Mouse (Mus musculus) T-helper 2 cell (primary cell): ENCODE data around the gene Nrp2.

ENCODE experiments used
- in situ Hi-C: fragments of 300-600 bp; cut with MboI, MseI; formaldehyde crosslinking; loops from one replicate; pipeline ENCODE4 v1.15.1; 2025; ENCODE audit warnings: high pct_unique_total_duplicates

Gene Nrp2

DNA sequence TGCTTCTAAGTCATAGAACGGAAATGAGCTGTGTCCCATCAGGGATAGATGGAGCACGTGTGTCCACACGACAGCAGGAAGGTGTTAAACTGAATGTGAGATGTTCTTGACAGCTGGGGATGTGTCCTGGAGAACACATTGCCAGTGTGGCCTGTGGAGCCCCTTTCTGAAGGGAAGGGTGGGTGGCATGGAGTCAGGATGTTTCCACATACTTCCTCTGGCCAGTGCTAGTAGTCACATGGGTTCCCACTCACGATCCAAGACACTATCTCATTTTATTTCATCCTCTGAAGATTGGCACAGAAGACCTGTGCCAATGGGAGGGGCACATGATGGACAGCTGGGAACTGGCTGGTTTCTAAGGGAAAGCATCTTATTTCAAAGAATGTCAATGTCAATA, 75.8 kb downstream of the Nrp2 start:
- in situ Hi-C loops: no loop called here

DNA sequence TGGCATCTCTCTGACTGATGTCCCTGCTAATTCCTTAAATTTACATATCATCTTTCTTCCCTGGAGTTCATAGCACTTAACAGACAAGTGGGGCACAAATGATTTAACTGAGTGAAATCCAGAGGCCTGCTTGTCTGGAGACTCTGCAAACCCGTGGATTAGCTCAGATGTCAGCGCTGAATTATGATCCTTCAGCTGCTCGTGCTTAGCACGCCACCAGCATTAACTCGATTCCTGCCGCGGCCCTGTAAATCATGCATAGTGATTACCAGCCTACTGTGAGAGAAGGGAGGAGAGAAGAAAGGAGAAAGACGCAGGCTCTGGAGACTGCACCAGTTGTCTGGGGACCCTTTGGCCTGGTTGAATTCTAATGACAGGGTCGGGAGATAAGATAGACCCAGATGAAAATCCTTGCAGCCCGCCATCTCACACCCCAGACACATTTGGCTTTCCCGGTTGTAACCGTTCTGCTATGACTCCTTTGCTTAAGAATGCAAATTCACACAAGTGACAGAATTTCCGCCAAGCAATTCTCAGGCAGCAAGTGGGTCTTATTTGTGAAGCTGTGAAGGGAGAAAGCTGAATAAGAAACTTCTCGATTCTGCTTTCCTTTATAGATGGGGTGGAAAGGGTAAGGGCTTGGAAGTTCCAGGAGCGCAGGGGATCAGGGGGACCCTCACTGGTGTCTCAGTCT, 77.1 kb downstream of the Nrp2 start:
- in situ Hi-C loops: no loop called here

- in situ Hi-C loops: no loop called here
Measured at GRCm38 (mm10) chr1:62782155-62782554, 79.1 kb downstream of the Nrp2 start.

DNA sequence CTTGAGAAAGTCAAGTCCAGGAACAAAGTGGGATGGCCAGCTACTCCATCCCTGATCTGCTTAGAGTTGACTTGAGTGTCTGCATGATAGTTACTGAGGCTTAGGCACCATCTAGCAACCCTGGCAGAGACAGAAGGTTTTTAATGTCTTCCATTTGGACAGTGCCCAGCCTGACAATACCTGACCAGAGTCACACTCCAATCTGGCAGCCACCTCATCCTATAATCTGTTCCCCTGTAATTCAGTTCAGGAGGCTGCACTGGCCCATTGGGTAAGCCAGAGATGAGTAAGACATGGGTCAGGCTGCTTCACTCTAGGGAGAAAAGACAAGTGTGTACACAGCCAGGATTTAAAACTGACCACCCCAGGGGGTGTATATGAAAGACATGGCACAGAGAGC, 79.5 kb downstream of the Nrp2 start:
- in situ Hi-C loops: no loop called here

DNA sequence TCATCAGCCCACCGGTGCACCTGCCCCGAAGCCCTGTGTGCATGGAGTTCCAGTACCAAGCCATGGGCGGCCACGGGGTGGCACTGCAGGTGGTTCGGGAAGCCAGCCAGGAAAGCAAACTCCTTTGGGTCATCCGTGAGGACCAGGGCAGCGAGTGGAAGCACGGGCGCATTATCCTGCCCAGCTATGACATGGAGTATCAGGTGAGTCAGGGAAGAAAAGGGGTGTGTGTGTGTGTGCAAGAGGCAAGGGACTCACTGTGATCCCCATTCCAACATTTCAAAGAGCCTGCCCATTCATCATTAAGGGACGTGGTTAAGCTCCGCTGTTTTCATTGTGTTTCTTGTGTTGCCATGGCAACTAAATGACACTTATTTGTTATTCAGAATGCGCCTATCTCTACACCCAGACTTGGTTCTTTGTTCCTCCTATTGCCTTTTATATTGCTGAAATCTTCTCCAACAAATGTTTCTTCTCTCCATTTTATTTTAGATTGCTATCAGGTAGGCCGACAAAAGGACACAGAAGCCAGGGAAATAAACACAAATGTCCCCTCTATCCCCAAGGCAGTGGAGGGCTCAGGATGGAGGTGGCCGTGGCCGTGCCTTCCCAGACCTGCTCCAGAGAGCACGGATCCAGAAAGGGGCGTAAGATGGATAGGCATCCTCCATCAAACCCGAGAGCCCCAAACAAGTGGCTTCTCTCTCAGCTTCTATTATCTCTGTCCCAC, 80.4 kb downstream of the Nrp2 start:
- in situ Hi-C loops: no loop called here

- in situ Hi-C loops: no loop called here
Measured at GRCm38 (mm10) chr1:62784084-62784392, 81.0 kb downstream of the Nrp2 start.

DNA sequence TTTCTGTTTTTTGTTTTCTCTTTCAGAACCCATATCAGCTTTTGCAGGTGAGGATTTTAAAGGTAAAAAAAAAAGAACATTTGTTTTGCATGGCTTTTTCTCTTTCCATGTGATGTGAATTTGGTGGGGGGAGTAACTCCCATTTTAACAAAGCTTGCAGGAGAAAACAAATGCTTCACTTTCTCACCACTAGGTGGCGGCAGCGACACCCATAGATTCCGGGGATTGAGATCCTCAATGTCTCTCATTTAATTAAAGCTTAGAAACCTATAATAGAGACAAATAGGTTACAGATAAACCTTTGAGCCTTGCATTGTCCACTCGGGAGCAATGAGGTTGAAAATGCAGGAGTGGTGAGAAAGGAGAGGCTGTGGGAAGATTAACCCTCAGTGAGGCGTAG, 83.2 kb downstream of the Nrp2 start:
- in situ Hi-C loops: no loop called here

GRCm38 (mm10) chr1:62787546-62787945, 84.5 kb downstream of the Nrp2 start:
- in situ Hi-C loops: no loop called here

GRCm38 (mm10) chr1:62794223-62794895, 91.3 kb downstream of the Nrp2 start:
- in situ Hi-C loops: no loop called here

GRCm38 (mm10) chr1:62794896-62795255, 91.8 kb downstream of the Nrp2 start:
- in situ Hi-C loops: no loop called here

DNA sequence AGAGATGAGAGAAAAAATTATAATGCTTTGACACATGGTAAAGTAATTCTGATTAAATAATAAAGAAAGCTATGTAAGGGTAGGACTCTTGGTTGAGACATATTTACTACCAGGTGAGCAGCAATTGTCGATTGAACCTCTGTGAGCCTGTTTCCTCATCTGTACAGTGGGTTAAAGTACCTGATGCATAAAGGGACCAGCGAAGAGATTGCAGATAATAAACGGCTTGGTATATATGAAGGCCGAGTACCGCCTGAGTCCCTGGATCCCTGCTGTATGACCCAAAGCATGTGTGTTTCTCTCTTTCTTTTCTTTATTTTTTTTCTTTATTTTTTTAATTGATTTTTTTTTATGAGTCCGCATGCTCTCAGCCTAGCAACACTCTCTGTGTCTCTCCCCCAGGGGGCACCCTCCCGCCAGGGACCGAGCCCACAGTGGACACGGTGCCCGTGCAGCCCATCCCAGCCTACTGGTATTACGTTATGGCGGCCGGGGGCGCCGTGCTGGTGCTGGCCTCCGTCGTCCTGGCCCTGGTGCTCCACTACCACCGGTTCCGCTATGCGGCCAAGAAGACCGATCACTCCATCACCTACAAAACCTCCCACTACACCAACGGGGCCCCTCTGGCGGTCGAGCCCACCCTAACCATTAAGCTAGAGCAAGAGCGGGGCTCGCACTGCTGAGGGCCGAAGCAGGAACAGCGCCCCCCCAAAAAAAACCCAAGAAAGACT, 92.4 kb downstream of the Nrp2 start:
- in situ Hi-C loops: no loop called here

DNA sequence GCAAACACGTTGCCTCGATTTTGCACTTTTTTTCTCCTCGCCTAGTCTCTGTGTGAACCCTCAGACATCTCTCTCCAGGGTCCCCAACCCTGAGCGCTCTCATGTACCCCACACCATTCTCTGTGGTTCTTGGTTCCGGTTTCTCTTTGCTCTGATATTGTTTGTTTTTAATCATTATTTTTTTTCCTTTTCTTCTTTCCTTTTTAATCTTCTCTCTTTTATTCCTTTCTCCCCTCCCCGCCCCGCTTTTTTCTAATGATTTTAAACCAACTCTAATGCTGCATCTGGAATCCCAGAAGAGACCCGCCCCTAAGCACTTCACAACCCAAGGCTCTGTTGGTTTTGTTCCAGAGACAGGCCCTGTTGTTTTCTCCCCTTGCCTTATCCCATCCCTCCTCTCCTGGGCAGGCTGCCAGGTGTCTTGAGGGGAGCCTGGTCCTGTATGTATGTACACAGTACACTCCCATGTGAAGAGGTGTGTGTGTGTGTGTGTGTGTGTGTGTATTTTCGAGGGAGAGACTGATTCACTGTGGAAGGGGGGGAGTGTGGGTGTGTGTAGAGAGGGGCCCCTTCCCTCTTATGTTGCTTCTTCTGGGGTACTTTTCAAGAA, 93.1 kb downstream of the Nrp2 start:
- in situ Hi-C loops: no loop called here

DNA sequence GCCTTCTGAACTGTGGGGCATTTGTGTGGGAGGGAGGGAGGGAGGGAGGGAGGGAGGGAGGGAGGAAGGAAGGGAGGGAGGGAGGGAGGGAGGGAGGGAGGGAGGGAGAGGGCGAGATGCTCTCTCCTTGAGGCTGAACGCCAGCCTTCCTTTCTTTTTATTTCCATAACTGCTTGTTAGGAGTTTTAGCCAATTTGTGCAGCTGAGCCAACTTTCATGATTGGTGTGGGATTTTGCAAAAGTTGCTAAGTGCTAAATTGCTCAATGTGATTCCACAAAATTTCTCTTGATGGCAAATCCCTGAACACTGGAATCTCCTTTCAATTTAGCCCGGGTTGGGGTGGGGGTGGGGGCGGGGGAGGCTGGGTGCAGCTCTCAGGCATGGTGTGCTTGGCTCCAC, 96.3 kb downstream of the Nrp2 start:
- in situ Hi-C loops: no loop called here

DNA sequence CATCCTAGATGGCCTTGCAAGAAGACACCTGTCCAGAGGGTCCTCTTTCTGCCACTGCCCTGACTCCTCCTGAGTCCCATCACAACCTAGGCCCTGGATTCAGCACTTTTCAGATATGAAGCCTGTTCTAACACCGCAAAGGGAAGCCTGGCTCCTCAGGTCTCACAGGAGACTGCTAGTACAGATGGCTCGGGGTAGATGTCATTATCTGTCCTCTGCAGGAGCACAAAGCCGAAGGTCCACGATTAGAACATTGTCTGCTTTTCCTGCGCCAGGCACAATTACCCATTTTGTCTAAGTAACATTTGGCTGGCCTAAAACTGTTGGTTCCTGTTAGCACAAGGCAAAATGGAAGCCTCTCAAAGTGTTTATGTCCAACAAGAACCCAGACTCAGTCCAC, 97.3 kb downstream of the Nrp2 start:
- in situ Hi-C loops: no loop called here

GRCm38 (mm10) chr1:62801429-62801828, 98.3 kb downstream of the Nrp2 start:
- in situ Hi-C loops: no loop called here

- in situ Hi-C loops: no loop called here
Measured at GRCm38 (mm10) chr1:62801842-62802241, 98.8 kb downstream of the Nrp2 start.

DNA sequence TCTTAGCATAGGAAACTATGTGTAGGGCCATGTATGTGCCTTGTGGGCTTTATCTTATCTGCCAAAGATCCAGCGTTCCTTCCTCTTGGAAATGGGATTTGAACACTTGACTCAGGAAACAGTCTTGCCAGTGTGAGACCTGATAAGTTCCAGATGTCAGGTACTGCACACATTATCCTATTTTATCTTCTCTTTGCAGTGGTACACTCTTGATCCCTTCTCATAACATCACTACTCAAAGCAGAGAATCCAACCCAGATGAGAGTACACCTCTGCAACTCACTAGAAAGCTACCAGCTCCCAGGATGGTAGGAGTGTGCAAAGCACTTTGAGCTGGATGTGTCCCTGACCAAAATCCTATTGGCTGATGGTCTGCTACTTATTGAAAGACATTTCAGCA, 100.5 kb downstream of the Nrp2 start:
- in situ Hi-C loops: no loop called here

DNA sequence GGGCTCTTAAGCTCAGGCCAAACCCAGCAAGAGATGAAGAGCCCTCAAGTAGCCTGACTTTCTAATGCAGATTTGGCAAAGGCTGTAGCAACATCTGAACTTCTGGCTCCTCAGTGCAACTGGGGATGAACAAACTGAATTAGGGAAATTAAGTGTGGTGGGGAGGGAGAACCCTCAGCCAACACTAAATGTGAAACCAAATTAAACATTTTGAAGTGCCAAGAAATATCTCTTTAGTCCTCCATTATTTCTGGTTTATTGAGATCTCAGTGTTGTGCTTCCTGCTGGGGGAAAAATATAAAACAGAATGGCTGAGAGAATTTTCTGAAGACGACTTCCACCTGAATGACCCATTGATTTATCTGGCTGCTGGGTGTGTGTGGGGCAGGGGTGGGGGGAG, 102.9 kb downstream of the Nrp2 start:
- in situ Hi-C loops: no loop called here

DNA sequence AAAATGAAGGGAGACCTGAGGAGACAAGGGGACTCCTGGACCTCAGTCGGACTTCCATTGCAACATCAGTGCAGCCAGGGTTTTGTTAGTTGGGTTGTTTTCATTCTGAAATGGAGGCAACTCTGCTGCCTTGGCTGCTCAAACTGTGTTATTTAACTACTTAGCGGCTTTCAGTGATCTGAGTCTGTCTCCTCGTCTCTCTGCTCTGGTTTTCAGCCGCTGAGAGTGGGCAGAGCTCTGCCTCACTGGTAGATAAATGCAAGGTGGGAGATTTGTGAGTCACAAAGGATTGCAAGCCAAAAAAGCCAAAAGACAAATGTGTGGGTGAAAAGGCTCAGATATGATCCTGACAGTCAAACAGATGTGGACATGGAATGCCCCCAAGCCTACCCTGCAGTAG, 105.3 kb downstream of the Nrp2 start:
- in situ Hi-C loops: no loop called here

DNA sequence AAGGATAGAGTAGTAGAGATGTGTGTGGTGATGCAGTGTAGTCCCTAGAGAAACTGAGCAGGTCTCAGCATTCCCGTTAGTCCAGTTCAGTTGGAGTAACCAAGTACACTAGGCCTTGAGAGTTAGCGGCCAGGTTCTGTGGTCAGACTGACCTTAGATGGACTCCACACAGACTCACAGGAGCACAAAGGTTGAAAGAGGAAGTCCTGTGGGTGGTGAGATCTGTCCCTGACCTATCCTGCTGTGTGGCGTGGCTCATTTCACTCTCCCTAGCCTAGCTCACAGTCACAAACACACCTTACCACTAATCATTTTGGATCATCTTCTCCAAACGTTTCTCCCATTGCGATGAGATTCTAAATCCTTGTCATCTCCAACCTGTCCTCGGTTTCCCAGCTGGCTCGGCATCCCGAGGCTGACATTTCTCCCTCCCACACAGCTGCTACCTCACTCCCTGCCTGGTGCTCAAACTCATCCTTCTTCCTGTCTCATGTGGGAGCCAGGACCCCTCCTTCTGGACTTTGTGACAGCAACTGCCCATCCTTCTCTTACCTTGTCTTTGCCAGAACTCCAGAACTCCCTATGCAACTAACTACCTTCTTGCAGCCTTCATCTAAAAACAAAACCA, 106.6 kb downstream of the Nrp2 start:
- in situ Hi-C loops: no loop called here

- in situ Hi-C loops: no loop called here
Measured at GRCm38 (mm10) chr1:62811141-62811540, 108.1 kb downstream of the Nrp2 start.
